Mouse (Mus musculus): ENCODE data around the gene Atxn7l3b. TPM values are rescaled to one million over a fixed set of nuclear protein-coding genes. Genes with fewer than 3 reads are reported as not detected.
"Not testable (repeated sequence)": the region's sequence is repeated elsewhere in the genome, so short reads cannot be mapped to it uniquely, and the experiment has no call there.

Atxn7l3b gene
- total RNA-seq (2014; rRNA removed) (210 and 245 TPM in 2 replicates), polyA plus RNA-seq (2015; fragmentation: Nextera tagmentation; extraction: Ambion mirVana) (439 and 502 TPM in 2 replicates)

GRCm38 (mm10) chr10:112928452-112929221 lies at the start of gene Atxn7l3b:
Gene Atxn7l3b (minus strand): TSS chr10:112929001.
- DNase-seq (ENCODE audit: low spot score) = peak; percentile 94
- no peak for TF ChIP-seq CTCF (IDR thresholded peaks at IDR 0.05)
- Histone ChIP-seq H3K36me3 (ENCODE audit: insufficient read depth, low read length) (0 out of 2 replicates have a peak, but pooled peaks cover 6% of the 10 kb centered on the region), H3K27ac (ENCODE audit: low read depth, low read length) (peak within 1 kb of the TSS; percentile 99), H3K4me2 (ENCODE audit: low read depth, low read length, poor library complexity, severe bottlenecking) (peak within 1 kb of the TSS; percentile 83), H3K4me1 (ENCODE audit: insufficient read depth, low read length) (peaks cover 14% of the 10 kb centered on the region), H3K9me3 (ENCODE audit: low read length) (no peaks in the 10 kb centered on the region), H3K4me3 (ENCODE audit: low read depth, low read length) (peak within 1 kb of the TSS; percentile 85), H3K27me3 (ENCODE audit: insufficient read depth, low read length) (no peaks in the 10 kb centered on the region), H3K9ac (replicated peaks; ENCODE audit: low read length, poor library complexity, severe bottlenecking) (peak within 1 kb of the TSS; percentile 97)
- under 1% methylated on average over 70 of the region's 70 CpGs for WGBS
- peak; percentile 100 for ATAC-seq (ENCODE audit: low FRiP score)

DNA sequence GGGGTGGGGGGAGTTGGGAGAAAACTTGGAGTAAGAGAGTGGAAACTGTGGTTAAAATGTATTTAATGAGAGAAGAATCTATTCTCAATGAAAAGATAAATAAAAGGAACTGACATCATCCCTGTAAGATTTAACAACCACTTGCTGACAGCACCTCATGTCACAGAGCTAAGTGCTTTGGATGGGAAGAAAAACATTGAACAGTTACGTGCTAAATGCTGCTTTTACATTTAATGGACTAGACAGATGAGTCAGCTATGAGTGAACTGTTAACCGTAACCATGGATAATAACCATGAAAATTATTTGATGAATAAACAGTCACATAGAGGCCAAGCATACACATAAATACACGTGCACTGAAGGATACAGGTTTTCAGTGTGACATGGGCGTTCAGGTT lies 48.8 kb upstream of the Atxn7l3b start:
- WGBS = 81% methylated on average over 4 of the region's 4 CpGs

DNA sequence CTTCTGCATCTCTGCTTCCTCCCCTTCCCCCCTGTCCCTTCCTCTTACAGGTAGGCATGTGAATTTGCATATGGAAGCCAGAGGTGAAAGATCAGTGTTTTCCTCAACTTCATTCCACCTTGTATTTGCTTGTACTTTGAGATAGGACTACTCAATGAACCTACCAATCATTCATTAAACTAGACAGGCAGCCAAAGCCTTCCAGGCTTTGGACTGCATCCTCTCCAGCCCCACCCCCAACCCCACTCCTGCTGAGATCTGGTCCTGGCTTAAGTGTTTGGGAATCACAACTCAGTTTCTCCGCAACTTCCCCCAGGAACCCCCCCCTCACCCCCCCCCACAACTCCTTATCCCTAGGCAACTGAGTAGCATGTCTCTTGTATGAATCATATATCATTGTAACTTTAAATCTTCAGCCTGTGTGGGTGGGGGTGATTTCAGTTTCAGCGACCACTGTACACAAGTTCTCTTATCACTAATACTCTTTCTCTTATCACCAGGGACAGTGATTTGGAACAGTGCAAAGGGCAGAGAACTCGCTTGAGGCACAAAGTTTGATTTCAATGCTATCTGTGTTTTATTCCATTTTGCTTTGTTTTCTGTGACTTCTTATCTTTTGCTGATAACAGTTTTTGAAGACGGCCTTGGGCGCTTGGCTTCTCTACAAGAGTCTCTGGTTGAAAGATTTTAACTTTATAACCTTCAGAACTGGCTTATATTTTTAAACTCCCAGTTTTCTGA lies 44.7 kb upstream of the Atxn7l3b start:
- ATAC-seq (ENCODE audit: low FRiP score) (no peak), DNase-seq (ENCODE audit: low spot score) (no peak)
- no peaks in the 10 kb centered on the region for H3K36me3 ChIP-seq (ENCODE audit: insufficient read depth, low read length)
- no peaks in the 10 kb centered on the region for H3K9me3 ChIP-seq (ENCODE audit: low read length)
- no peaks in the 10 kb centered on the region for H3K4me1 ChIP-seq (ENCODE audit: insufficient read depth, low read length)
- no peak overlapping the region for H3K4me2 ChIP-seq (ENCODE audit: low read depth, low read length, poor library complexity, severe bottlenecking)
- no peak overlapping the region for H3K27ac ChIP-seq (ENCODE audit: low read depth, low read length)
- TF ChIP-seq CTCF (IDR thresholded peaks at IDR 0.05) = no peak
- H3K27me3 ChIP-seq (ENCODE audit: insufficient read depth, low read length) = no peaks in the 10 kb centered on the region
- WGBS = 61% methylated on average over 5 of the region's 5 CpGs
- H3K9ac ChIP-seq (replicated peaks; ENCODE audit: low read length, poor library complexity, severe bottlenecking) = no peak overlapping the region
- H3K4me3 ChIP-seq (ENCODE audit: low read depth, low read length) = no peak overlapping the region

More for the DNA sequence above, 48.8 kb upstream of the Atxn7l3b start:
- Histone ChIP-seq H3K36me3 (ENCODE audit: insufficient read depth, low read length) (no peaks in the 10 kb centered on the region), H3K9ac (replicated peaks; ENCODE audit: low read length, poor library complexity, severe bottlenecking) (no peak overlapping the region), H3K9me3 (ENCODE audit: low read length) (no peaks in the 10 kb centered on the region), H3K27ac (ENCODE audit: low read depth, low read length) (no peak overlapping the region), H3K4me2 (ENCODE audit: low read depth, low read length, poor library complexity, severe bottlenecking) (no peak overlapping the region), H3K27me3 (ENCODE audit: insufficient read depth, low read length) (no peaks in the 10 kb centered on the region), H3K4me1 (ENCODE audit: insufficient read depth, low read length) (no peaks in the 10 kb centered on the region), H3K4me3 (ENCODE audit: low read depth, low read length) (no peak overlapping the region)
- DNase-seq (ENCODE audit: low spot score) = no peak
- no peak for ATAC-seq (ENCODE audit: low FRiP score)
- no peak for TF ChIP-seq CTCF (IDR thresholded peaks at IDR 0.05)

DNA sequence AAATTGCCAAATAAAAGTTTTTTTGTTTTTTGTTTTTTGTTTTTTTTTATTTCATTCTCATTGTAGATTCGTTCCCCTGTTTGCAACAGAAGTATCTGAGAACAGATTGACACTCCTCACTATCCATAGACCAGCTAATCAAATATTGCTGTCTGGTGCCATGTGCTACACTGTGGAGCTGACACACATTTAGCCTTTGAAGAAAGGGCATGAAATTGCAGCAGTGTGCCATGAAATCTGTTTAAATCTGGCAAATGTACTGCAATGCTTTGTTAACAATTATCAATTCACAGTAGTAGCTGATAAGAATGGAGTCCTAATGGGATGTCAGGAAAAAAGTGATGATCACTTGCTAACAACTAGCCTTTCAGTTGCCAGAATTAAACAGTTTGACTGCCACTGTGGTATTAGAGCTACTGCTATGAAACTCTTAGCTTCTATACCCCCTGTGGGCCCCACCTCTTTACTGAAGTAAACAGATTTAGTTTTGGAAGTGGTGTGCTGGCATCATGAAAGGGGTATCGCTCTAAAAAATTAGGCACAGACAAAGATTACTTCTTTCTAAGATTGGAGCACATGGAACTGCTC lies 41.3 kb upstream of the Atxn7l3b start:
- H3K27me3 ChIP-seq (ENCODE audit: insufficient read depth, low read length) = no peaks in the 10 kb centered on the region
- H3K4me2 ChIP-seq (ENCODE audit: low read depth, low read length, poor library complexity, severe bottlenecking) = no peak overlapping the region
- 54% methylated on average over 2 of the region's 2 CpGs for WGBS
- H3K9ac ChIP-seq (replicated peaks; ENCODE audit: low read length, poor library complexity, severe bottlenecking) = no peak overlapping the region
- no peak for DNase-seq (ENCODE audit: low spot score)
- TF ChIP-seq CTCF (IDR thresholded peaks at IDR 0.05) = no peak
- ATAC-seq (ENCODE audit: low FRiP score) = no peak
- no peaks in the 10 kb centered on the region for H3K4me1 ChIP-seq (ENCODE audit: insufficient read depth, low read length)
- no peak overlapping the region for H3K27ac ChIP-seq (ENCODE audit: low read depth, low read length)
- no peak overlapping the region for H3K4me3 ChIP-seq (ENCODE audit: low read depth, low read length)
- no peaks in the 10 kb centered on the region for H3K36me3 ChIP-seq (ENCODE audit: insufficient read depth, low read length)
- no peaks in the 10 kb centered on the region for H3K9me3 ChIP-seq (ENCODE audit: low read length)

DNA sequence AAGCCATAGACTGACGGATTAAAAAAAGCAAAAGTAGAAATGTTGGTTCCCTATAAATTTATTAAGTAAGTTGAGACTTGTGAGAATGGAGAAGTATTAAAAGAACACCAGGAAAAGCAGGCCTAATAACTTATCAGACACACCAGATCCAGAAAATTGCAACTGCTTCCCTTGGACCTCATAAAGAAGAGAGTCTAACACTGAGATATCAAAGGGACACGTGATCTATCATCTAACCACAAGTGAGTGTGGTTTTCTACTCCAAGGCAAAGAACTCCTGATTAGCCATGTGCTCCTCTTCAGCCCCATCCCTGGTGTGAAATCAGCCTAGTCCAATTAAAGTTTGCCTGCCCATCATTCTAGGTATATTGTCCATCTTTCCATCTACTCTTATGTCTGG lies 38.8 kb upstream of the Atxn7l3b start:
- H3K9ac ChIP-seq (replicated peaks; ENCODE audit: low read length, poor library complexity, severe bottlenecking) = no peak overlapping the region
- DNase-seq (ENCODE audit: low spot score) (no peak), ATAC-seq (ENCODE audit: low FRiP score) (no peak)
- no peak for TF ChIP-seq CTCF (IDR thresholded peaks at IDR 0.05)
- H3K36me3 ChIP-seq (ENCODE audit: insufficient read depth, low read length) = no peaks in the 10 kb centered on the region
- no peaks in the 10 kb centered on the region for H3K27me3 ChIP-seq (ENCODE audit: insufficient read depth, low read length)
- H3K9me3 ChIP-seq (ENCODE audit: low read length) = no peaks in the 10 kb centered on the region
- H3K4me3 ChIP-seq (ENCODE audit: low read depth, low read length) = no peak overlapping the region
- H3K4me1 ChIP-seq (ENCODE audit: insufficient read depth, low read length) = no peaks in the 10 kb centered on the region
- H3K4me2 ChIP-seq (ENCODE audit: low read depth, low read length, poor library complexity, severe bottlenecking) = no peak overlapping the region
- H3K27ac ChIP-seq (ENCODE audit: low read depth, low read length) = no peak overlapping the region
- WGBS = 83% methylated on average over 2 of the region's 2 CpGs

GRCm38 (mm10) chr10:112962216-112962615 lies 33.4 kb upstream of the Atxn7l3b start:
- H3K27ac ChIP-seq (ENCODE audit: low read depth, low read length); H3K36me3 ChIP-seq (ENCODE audit: insufficient read depth, low read length); H3K9me3 ChIP-seq (ENCODE audit: low read length); H3K4me3 ChIP-seq (ENCODE audit: low read depth, low read length); H3K9ac ChIP-seq (replicated peaks; ENCODE audit: low read length, poor library complexity, severe bottlenecking); H3K4me1 ChIP-seq (ENCODE audit: insufficient read depth, low read length); DNase-seq (ENCODE audit: low spot score); H3K4me2 ChIP-seq (ENCODE audit: low read depth, low read length, poor library complexity, severe bottlenecking); H3K27me3 ChIP-seq (ENCODE audit: insufficient read depth, low read length); ATAC-seq (ENCODE audit: low FRiP score): not testable (repeated sequence)
- 57% methylated on average over 4 of the region's 4 CpGs for WGBS
